Mouse (Mus musculus) kidney, postnatal 4 days (tissue): ENCODE measurements around the gene Cldn2.
"Not testable (repeated sequence)": the region's sequence is repeated elsewhere in the genome, so short reads cannot be mapped to it uniquely, and the experiment has no call there.

Experiments used
- DNase-seq, 2 experiments: peaks; one replicate each; pipeline ENCODE4 v3.0.0; 2021; ENCODE audit warnings: mixed read lengths in 2 of 2

Gene Cldn2

GRCm38 (mm10) chrX:139800406-139800878 lies at the start of gene Cldn2:
TSS of gene Cldn2 (plus strand) at chrX:139800828.
- no peak for DNase-seq

GRCm38 (mm10) chrX:139751855-139752254 lies 48.8 kb upstream of the Cldn2 start:
- peak; percentile 74 to 80 for DNase-seq

- not testable (repeated sequence) for DNase-seq
Observed at GRCm38 (mm10) chrX:139758634-139759033, 42.0 kb upstream of the Cldn2 start.

- peak; percentile 43 to 57 for DNase-seq
Observed at GRCm38 (mm10) chrX:139762546-139762945, 38.1 kb upstream of the Cldn2 start.

- DNase-seq: no peak
Observed at GRCm38 (mm10) chrX:139769975-139770637, 30.5 kb upstream of the Cldn2 start.

- DNase-seq: peak; percentile 68 to 71
Observed at GRCm38 (mm10) chrX:139774309-139775083, 26.1 kb upstream of the Cldn2 start.

- DNase-seq: peak in 1 of 2 experiments; percentile 23
Observed at GRCm38 (mm10) chrX:139775084-139775612, 25.5 kb upstream of the Cldn2 start.

GRCm38 (mm10) chrX:139777357-139777756 lies 23.3 kb upstream of the Cldn2 start:
- peak in 1 of 2 experiments; percentile 8 for DNase-seq

- DNase-seq: no peak
Observed at GRCm38 (mm10) chrX:139778886-139779285, 21.7 kb upstream of the Cldn2 start.

- no peak for DNase-seq
Observed at GRCm38 (mm10) chrX:139779401-139779800, 21.2 kb upstream of the Cldn2 start.

- no peak for DNase-seq
Observed at GRCm38 (mm10) chrX:139780988-139781387, 19.6 kb upstream of the Cldn2 start.

- no peak for DNase-seq
Observed at GRCm38 (mm10) chrX:139781563-139781962, 19.1 kb upstream of the Cldn2 start.

GRCm38 (mm10) chrX:139782278-139783044 lies 18.2 kb upstream of the Cldn2 start, which contains the start of gene Ripply1:
TSS of gene Ripply1 (minus strand) at chrX:139782353.
- DNase-seq: no peak

- DNase-seq: no peak
Observed at GRCm38 (mm10) chrX:139783045-139783422, 17.6 kb upstream of the Cldn2 start.

- DNase-seq: peak in 1 of 2 experiments; percentile 35
Observed at GRCm38 (mm10) chrX:139785764-139786163, 14.9 kb upstream of the Cldn2 start.

- no peak for DNase-seq
Observed at GRCm38 (mm10) chrX:139794072-139794845, 6.4 kb upstream of the Cldn2 start.

GRCm38 (mm10) chrX:139796037-139796436 lies 4.6 kb upstream of the Cldn2 start:
- no peak for DNase-seq

- DNase-seq: no peak
Observed at GRCm38 (mm10) chrX:139797875-139798274, 2.8 kb upstream of the Cldn2 start.

- no peak for DNase-seq
Observed at GRCm38 (mm10) chrX:139799953-139800352, 675 bp upstream of the Cldn2 start.

- no peak for DNase-seq
Observed at GRCm38 (mm10) chrX:139803028-139803427, 2.4 kb downstream of the Cldn2 start.

- DNase-seq: no peak
Observed at GRCm38 (mm10) chrX:139805918-139806317, 5.3 kb downstream of the Cldn2 start.

GRCm38 (mm10) chrX:139807391-139807790 lies 6.8 kb downstream of the Cldn2 start:
- DNase-seq: no peak
